Mouse (Mus musculus) adrenal gland, postnatal 4 days (tissue): ENCODE data around the gene Grrp1. TPM values are rescaled to one million over a fixed set of nuclear protein-coding genes. Genes with fewer than 3 reads are reported as not detected.
"Not testable (repeated sequence)": the region's sequence is repeated elsewhere in the genome, so short reads cannot be mapped to it uniquely, and the experiment has no call there.

ENCODE experiments used
- DNase-seq, 2 experiments: peaks; one replicate each; pipeline ENCODE4 v3.0.0; 2021 to 2022; ENCODE audit warnings: low spot score in 2 of 2, mixed read lengths in 2 of 2
- long read RNA-seq, 2 experiments: library from polyadenylated mRNA; stranded (forward); transcript quantifications; one replicate each; pipeline ENCODE4 v2.0.0; 2021
- total RNA-seq, 2 experiments: library from RNA; stranded (reverse); gene quantifications; 2 replicates each; pipeline ENCODE4 v1.2.3; 2021

Grrp1 gene
- total RNA-seq = 10 to 100 TPM in 1 of 2 experiments, 1 to 10 TPM in 1; 9.4 to 10.8 TPM
- long read RNA-seq, experiment 1, transcript Grrp1-201 (2 exons, 1,226 nt) = major isoform, 9 of 15 reads
- long read RNA-seq, experiment 1, partial matches to known transcripts = 0 of 15 reads
- long read RNA-seq, experiment 1, other reads (novel, unspliced or antisense) = 6 of 15 reads
- long read RNA-seq, experiment 2, transcript Grrp1-201 (2 exons, 1,226 nt) = major isoform, 11 of 16 reads
- long read RNA-seq, experiment 2, partial matches to known transcripts = 0 of 16 reads
- long read RNA-seq, experiment 2, other reads (novel, unspliced or antisense) = 5 of 16 reads

- no peak for DNase-seq
Measured at GRCm38 (mm10) chr4:134253722-134254324, at the start of gene Grrp1. Gene Grrp1, minus strand, starts transcription at chr4:134254106.

DNA sequence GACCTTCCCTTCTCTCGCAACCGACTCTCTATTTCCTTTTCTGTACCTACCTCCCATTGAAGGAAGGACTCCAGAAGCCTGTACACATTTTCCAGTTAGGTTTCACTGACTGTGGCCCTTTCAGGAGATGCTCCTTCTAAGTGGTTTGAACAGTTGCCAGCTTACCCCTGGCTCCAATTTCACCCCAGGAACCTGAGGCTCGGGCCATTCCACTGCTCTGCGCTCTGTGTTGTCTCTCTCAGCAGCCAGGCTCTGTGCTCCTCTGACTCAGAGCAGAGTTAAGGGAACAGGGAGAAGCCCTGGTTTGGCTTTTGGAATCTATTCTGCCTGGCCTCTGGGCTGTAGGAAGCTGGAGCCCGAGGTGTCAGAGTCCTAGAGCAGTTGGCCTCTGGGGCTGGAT lies 48.2 kb upstream of the Grrp1 start:
- no peak for DNase-seq

DNA sequence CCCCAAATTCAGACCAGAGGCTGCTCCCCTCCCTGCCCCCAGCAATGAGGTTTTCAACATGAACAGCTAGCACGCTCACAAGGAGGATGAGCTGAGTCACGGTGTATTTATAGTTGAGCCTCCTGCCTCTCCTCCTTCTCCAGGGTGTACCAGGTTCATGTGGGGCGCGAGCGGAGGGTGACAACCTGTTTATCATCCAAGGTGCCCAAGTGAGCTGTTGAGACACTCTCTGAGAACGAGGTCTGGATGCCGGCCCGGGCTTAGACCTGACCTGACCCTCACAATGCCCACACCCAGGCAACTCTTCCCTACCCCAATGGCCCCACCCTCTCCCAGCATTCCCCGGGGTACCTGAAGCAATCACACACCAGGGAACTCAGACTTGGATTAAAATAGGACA lies 46.4 kb upstream of the Grrp1 start:
- DNase-seq = no peak

DNA sequence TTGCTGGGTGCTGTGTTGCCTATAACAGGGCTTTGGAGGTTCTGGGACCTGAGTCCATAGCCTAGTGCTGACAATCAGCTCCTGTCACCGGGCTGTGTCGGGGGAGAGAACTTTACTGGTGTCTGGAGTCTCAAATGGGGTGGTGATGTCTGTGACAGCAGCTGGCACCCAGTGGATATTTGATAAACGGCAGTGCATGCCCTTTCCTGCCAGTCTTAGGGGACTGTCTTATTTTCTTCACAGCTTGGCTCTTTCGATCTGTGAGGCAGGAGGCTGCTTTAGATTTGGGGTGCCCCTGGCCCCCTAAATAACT lies 45.5 kb upstream of the Grrp1 start:
- DNase-seq = no peak

DNA sequence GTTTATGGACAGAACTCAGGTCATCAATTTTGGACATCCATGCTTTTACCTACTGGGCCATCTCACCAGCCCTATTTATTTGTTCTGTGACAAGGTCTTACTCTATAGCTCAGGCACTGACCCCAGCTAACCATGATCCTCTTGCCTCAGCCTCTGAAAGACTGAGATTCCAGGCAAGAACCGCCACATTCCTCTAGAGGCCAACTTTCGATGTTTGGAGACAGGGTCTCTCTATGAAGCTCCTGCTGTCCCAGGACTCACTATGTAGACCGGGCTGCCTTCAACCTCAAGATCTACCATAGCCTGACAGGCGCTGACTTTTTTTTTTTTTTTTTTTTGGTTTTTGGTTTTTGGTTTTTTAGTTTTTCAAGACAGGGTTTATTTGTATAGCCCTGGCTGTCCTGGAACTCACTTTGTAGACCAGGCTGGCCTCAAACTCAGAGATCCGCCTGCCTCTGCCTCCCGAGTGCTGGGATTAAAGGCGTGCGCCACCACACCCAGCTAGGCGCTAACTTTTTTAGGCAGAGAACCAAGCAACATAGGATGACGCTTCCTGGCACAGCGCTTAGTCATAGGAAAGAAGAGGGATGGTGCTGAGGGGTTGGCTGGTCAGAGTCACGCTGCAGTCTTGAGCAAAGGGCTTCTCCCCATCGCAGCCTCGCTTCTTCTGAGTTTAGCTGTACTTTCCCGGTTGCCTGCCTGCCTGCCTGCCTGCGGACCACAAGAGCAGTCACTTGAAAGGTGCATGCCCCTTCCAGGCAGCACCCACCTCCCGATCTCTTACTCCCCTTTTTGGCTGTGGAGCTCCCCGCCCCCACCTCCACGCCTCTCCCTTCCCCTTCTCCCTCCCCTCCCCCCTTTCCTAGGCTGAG lies 45.0 kb upstream of the Grrp1 start:
- no peak for DNase-seq

GRCm38 (mm10) chr4:134297369-134297768 lies 43.5 kb upstream of the Grrp1 start:
- DNase-seq = no peak

DNA sequence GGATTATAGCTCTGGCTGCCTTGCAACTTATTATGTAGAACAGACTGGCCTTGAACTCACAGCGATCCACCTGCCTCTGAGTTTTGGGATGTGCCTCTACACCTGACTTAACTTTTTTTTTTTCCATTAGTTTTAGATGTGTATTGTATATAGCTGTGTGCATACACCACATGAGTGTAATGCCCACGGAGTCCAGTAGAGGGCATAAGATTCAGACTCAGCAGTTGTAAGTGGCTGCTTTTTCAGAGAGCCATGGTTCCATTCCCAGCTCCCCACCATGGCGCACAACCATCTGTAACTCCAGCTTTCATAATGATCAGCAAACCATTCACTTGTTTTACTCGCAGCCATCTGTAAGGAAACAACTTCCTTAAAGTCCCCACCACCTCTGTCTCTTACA lies 42.6 kb upstream of the Grrp1 start:
- no peak for DNase-seq

DNA sequence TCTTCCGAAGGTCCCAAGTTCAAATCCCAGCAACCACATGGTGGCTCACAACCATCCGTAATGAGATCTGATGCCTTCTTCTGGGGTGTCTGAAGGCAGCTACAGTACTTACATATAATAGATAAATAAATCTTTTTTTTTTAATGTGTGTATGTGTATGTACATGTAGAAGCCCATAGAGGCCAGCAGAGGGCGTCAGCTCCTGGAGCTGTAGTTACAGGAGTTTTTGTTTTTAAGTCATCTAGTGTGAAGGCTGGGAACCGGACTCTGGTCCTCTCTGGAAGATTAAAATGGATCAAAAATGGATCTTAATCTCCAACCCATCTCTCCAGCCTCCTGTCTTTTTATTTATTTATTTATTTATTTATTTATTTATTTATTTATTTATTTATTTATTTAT lies 42.2 kb upstream of the Grrp1 start:
- not testable (repeated sequence) for DNase-seq

DNA sequence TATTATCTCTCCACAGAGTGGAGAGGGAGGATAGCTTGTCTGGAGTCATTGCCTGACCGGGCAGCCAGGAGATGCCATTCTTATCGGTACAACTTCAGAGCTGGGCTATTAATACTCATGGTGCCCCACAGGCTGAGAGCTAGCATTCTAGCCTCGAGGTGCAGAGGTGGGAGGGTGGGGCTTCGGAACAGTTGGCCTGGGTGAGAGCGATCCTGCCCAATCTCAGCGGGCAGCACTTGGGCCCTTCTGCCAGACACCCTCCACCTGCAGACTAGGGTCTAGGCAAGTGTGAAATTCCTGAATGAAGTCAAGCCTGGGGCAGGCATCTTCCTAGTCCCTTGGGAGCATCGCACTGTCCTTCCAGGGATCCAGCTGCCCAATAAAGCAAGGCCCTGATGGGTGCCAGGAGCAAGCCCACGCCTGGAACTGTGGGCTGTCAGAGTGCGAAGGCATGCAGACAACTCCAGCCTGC lies 39.8 kb upstream of the Grrp1 start:
- no peak for DNase-seq

DNA sequence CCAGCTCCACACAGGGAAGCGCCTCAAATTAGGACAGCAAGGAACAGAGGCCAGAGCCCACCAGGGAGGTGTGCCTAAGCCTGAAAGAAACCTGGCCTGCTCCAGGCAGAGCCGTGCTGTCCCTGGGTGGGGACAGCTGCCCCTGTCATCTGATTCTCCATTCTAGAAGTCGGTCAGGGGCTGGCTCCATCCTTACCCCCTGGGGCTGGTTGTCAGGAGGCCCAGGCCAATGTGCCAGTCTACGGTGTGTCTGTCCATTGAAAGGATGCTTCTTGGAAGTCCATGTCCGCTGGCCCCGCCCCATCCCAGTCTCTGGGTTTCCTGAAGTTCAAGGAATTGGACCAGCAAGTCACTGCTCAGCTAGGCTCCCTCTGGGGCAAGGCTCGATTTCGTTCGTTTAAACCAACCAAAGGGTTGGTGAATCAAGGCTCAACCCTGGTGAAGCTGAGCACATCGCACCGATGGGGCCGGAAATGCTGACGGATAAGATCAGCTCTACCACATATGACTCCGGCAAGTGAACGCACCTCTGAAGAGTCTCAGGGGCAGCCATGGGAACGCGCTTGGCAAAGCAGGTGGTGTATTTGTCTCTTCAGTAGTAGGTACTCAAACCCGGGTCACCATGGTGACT lies 39.3 kb upstream of the Grrp1 start:
- DNase-seq = no peak

- peak; percentile 39 to 52 for DNase-seq
Measured at GRCm38 (mm10) chr4:134292067-134292466, 38.2 kb upstream of the Grrp1 start.

DNA sequence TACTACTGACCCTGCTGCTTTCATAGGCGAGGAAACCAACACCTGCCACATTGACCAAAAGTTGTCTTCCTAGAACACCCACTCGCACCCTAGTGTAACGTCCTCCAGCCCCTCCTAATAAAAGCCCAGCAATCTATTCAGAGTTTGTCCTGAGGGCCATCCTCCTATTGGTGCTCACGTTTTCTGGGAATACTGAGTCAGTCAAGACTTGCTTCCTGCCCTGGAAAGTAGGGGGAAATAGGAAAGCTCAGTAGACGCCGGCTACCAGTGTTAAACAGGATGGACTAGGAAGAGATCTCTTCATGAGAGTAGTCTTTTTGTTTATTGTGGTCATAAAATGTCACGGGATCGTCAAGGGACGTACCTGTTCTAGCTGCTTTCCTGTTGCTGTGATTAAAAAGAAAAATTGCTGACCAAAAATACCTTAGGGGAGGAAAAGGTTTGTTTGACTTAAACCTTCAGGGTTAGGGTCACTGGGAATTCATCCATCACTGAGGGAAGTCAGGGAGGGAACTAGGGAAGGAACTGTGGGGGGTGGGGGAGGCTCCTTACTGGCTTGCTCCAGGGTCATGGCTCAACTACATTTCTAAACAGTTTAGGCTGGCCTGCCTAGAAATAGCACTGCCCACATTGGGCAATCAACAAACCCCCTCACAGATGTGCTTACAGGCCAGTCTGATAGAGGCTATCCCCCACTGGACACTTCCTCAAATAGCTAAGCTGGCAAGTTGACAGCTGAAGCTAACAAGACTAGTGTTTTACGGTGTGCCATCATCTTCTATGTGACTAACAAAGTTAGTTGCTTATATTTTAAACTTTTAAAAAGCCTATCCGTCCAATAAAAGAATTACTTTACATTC lies 34.7 kb upstream of the Grrp1 start:
- no peak for DNase-seq

- peak; percentile 43 to 50 for DNase-seq
Measured at GRCm38 (mm10) chr4:134287575-134288025, 33.7 kb upstream of the Grrp1 start, which contains the start of gene Pdik1l. Gene Pdik1l, minus strand, starts transcription at chr4:134287895.

DNA sequence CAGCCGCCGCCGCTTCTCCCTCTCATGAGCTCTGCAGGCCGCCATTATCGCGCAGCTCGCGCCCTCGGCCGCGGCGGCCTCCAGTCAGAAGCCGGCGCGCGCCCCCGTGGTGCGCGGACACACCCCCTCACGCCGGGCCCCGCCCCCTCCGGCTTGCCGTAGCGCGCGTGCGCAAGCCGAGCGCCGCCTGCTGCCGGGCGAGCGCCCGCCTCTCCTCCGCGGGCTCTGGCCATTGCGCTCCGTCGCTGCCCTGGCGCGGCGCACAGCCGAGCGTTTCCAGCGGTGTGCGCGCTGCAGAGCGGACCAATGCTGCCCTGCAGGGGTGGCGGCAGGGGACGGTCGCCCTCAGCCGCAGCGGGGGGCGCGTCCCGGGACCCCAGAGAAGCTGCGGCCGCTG lies 33.3 kb upstream of the Grrp1 start:
- peak; percentile 94 to 100 for DNase-seq

- peak in 1 of 2 experiments; percentile 12 for DNase-seq
Measured at GRCm38 (mm10) chr4:134286226-134287167, 32.6 kb upstream of the Grrp1 start.

- DNase-seq = no peak
Measured at GRCm38 (mm10) chr4:134284942-134285341, 31.0 kb upstream of the Grrp1 start.

DNA sequence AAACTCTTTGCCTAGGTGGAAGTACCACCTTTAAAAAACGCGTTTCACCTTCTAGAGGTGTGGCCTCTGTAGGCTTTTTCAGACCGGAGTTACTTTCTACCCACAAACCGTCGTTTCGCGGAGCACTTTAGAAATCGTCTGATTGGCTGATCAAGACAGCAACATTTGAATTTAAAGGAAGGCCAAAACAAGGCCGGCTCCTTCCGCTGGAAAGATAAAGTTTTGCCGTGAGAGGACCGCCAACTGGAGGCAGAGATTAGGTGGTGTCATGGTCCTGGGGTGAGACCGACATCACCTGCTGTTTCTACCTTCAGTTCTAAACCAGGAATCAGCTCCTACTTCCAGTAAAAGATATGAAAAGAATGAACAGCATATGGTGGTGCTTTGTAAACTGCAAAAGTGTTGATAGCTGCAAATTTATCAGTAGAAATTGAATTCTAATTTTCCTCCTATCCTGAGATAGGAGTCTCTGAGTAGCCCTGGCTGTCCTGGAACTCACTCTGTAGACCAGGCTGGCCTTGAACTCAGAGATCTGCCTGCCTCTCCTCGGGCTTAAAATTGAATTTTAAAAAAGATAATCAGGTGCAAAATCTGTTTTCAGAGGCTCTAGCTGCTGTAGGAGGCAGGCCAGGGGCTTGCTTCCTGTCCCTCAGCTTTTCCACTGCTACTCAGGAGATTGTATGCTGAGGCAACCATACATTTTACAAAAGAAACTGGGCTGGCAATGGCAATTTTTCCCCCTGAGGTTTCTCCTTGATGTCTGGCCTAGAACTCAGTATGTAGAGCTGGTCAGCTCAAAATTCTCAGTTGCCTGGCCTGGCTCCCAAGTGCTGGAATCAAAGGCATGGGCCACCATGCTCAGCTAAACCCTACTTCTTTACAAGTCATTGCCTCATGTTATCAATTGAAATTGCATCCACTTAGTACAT lies 19.8 kb upstream of the Grrp1 start:
- no peak for DNase-seq

GRCm38 (mm10) chr4:134272731-134273416 lies 19.0 kb upstream of the Grrp1 start:
- no peak for DNase-seq
